Mouse (Mus musculus) layer of hippocampus, postnatal 25 days (tissue): ENCODE measurements around the gene Gnpat. TPM values are rescaled to one million over a fixed set of nuclear protein-coding genes. Genes with fewer than 3 reads are reported as not detected.

ENCODE experiments used
- DNase-seq, 2 experiments: peaks; one replicate each; pipeline ENCODE4 v3.0.0; 2022; ENCODE audit warnings: mixed read lengths in 2 of 2, low spot score in 1 of 2; ENCODE audit errors: extremely low spot score in 1 of 2
- total RNA-seq, 2 experiments: library from RNA; stranded (reverse); gene quantifications; 2 replicates each; pipeline ENCODE4 v1.2.3; 2021

Gnpat gene
- total RNA-seq, 2 experiments from 2014 or later = 61.7 to 69.2 TPM

DNA sequence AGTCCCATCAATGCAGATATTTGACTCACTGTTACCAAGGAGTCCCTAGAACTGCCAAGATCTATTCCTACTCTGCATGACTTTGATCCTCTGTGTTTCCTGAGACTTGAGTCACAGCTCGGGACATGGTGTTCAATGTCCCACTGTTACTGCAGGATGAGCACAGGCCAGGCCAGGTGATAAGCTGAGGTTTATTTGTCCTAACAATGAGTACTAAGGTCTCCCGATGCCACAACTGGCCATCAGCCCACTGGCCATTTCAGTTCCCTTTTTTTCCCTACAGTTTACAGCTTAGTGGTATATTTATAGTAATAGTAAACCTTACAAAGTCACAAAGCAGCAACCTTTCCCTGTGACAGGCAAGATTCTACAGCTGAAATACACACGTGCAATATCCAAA is 69.6 kb downstream of the Gnpat start:
- no peak for DNase-seq

DNA sequence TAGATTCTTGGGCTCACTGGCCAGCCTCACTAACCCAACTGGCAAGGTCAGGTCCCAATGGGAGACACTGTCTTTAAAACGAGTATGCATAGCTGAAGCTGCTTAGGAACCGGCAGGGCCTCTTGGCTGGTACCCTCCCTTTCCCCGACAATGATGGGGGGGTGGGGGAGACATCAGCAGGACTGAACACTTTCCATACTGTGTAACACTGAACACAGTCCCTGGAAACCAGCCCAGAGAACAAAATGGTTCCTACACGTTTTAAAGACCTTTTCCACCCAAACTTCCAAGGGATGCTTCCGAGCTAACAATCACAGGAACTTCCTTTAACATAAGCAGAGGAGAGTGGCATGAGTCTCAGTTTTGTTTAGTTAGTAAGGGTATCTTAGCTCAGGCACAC is 72.3 kb downstream of the Gnpat start:
- no peak for DNase-seq

DNA sequence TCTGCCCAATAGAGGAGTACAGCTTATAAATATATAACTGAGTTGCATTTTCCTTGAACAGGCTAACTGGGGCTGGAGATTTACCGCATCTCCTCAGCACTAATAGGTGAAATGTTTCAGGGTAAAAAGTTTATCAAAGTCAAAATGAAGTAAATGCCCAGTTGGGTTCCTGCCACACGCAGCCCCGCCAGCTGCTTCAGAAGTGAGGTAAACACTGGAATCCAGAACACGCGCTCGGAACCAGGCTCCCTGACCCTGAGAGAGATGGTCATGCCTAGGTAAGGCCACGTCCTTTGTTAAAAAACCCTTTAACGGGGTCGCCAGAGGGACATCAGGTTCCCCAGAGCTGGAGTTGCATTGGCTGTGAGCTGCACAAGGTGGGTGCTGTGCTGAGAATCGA is 73.9 kb downstream of the Gnpat start:
- DNase-seq = no peak

DNA sequence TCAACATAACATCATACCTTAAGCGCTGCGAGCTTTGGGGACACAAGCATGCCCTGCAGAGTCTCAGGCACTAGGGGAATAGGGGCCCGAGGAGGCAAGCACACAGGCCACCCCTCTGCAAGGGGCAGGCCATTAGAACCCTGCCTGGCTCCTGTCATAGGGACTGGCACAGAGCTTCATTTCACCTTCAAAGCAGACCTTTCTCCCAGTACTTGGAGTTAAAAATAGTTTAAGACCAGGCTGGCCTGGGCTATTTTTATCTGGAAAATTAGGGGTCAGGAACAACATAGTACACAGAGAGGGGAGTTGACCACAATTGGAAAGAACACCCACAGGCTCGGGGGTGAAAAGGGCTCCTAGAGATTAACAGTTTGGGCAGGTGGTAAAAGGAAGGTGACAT is 74.5 kb downstream of the Gnpat start:
- no peak for DNase-seq

Other genes with a start within 250 kb of the Gnpat start
- 10 to 100 TPM; 83.2 to 86.9 TPM for gene 2310022B05Rik, start 199.7 kb upstream of the Gnpat start, total RNA-seq
- 10 to 100 TPM; 40.7 to 54.6 TPM for gene Ttc13, start 141.1 kb upstream of the Gnpat start, total RNA-seq
- 10 to 100 TPM; 10.4 to 13.5 TPM for gene Arv1, start 140.9 kb upstream of the Gnpat start, total RNA-seq
- under 1 TPM; 0.45 to 0.98 TPM for gene Fam89a, start 111.2 kb upstream of the Gnpat start, total RNA-seq
- 1 to 10 TPM; 4.0 to 5.4 TPM for gene Trim67, start 69.9 kb upstream of the Gnpat start, total RNA-seq
- 10 to 100 TPM; 22.4 to 23.5 TPM for gene 2810004N23Rik, start 87 bp downstream of the Gnpat start, total RNA-seq
- 10 to 100 TPM; 36.9 to 37.3 TPM for gene Exoc8, start 34.7 kb downstream of the Gnpat start, total RNA-seq
- 10 to 100 TPM; 11.6 to 14.8 TPM for gene Sprtn, start 34.9 kb downstream of the Gnpat start, total RNA-seq
- gene Egln1, start 86.3 kb downstream of the Gnpat start, total RNA-seq = 10 to 100 TPM; 60.3 to 69.1 TPM
- 100 to 1,000 TPM; 131 to 149 TPM for gene Tsnax, start 150.0 kb downstream of the Gnpat start, total RNA-seq
- 1 to 10 TPM; 4.0 to 5.1 TPM for gene Disc1, start 191.2 kb downstream of the Gnpat start, total RNA-seq